Mouse (Mus musculus) embryonic facial prominence, embryonic 13.5 days (tissue): ENCODE data around the gene A630095N17Rik. TPM values are rescaled to one million over a fixed set of nuclear protein-coding genes. Genes with fewer than 3 reads are reported as not detected.
A peak's percentile ranks its signal among the peaks of the same experiment; 100 is the strongest.
"Not testable (repeated sequence)": the region's sequence is repeated elsewhere in the genome, so short reads cannot be mapped to it uniquely, and the experiment has no call there.

Experiments
- ATAC-seq: fragments of 200-750 bp; cut with Nextera tagmentation; 2 replicates; pipeline ENCODE4 v1.8.0; 2017; ENCODE audit warnings: low read depth; ENCODE audit not compliant: insufficient number of reproducible peaks, insufficient read depth, low FRiP score, low TSS enrichment
- H3K27ac ChIP-seq: fragments of 300-500 bp; sonication (generic); 2 replicates; pipeline ENCODE4 v1.5.1; 2015; ENCODE audit warnings: moderate library complexity, mild to moderate bottlenecking, inconsistent platforms
- H3K27me3 ChIP-seq: fragments of 300-500 bp; sonication (generic); 2 replicates; pipeline ENCODE4 v1.6.1; 2015; ENCODE audit warnings: mild to moderate bottlenecking, inconsistent platforms
- H3K36me3 ChIP-seq: fragments of 300-500 bp; sonication (generic); 2 replicates; pipeline ENCODE4 v1.6.1; 2015; ENCODE audit warnings: mild to moderate bottlenecking, inconsistent platforms
- H3K4me1 ChIP-seq: fragments of 300-500 bp; sonication (generic); 2 replicates; pipeline ENCODE4 v1.6.1; 2015; ENCODE audit warnings: inconsistent platforms
- H3K4me2 ChIP-seq: fragments of 300-500 bp; sonication (generic); 2 replicates; pipeline ENCODE4 v1.6.1; 2015; ENCODE audit warnings: moderate library complexity, mild to moderate bottlenecking, inconsistent platforms
- H3K4me3 ChIP-seq: fragments of 300-500 bp; sonication (generic); 2 replicates; pipeline ENCODE4 v1.5.1; 2015; ENCODE audit warnings: mild to moderate bottlenecking, inconsistent platforms
- H3K9ac ChIP-seq: fragments of 300-500 bp; sonication (generic); 2 replicates; pipeline ENCODE4 v1.6.1; 2015; ENCODE audit warnings: mild to moderate bottlenecking, inconsistent platforms
- H3K9me3 ChIP-seq: fragments of 300-500 bp; sonication (generic); 2 replicates; pipeline ENCODE4 v1.6.1; 2016; ENCODE audit warnings: inconsistent platforms
- WGBS: fragments of 180-500 bp; shearing (Covaris S2); methylation state at CpG from one replicate; pipeline ENCODE4 v1.1.7; 2015; ENCODE audit warnings: mixed read lengths; 5-methylcytosine and 5-hydroxymethylcytosine counted together
- polyA plus RNA-seq: library from polyadenylated mRNA; unstranded; fragments of >200 nt; fragmentation: Nextera tagmentation; extraction: Ambion mirVana; gene quantifications from 2 replicates; pipeline ENCODE4 v1.2.1, GENCODE M21; 2015

Gene A630095N17Rik
- polyA plus RNA-seq, 1 experiment from 2014 or later, result not detected

DNA sequence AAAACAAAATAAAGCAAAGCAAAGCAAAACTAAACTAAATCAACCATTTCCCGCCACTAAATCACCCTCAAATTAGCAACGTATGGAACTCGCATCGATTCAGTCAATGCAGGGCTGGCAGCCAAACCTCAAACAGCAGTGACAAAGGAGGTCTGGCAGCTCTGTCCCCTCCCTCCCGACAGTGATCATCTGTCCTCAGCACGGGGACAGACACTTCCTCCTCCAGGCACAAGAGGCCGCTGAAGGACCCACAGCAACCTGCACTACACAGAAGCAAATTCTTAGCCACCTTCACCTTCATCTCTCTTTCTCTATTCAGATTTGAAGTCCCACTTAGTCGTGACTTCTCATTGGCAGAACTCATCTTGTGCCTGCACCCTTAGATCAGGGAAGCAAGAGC is 2.7 kb upstream of the A630095N17Rik start:
- WGBS, result 2% methylated on average over 8 of the region's 8 CpGs
- no peak for ATAC-seq
- H3K9ac ChIP-seq, result no peak overlapping the region
- peaks cover 7% of the 10 kb centered on the region; the same call in 1 of the 2 replicates for H3K36me3 ChIP-seq
- H3K4me3 ChIP-seq, result no peak overlapping the region
- no peaks in the 10 kb centered on the region for H3K9me3 ChIP-seq
- peaks cover 12% of the 10 kb centered on the region; the same call in 1 of the 2 replicates for H3K27me3 ChIP-seq
- H3K4me2 ChIP-seq, result no peak overlapping the region
- H3K4me1 ChIP-seq, result peaks cover 18% of the 10 kb centered on the region
- H3K27ac ChIP-seq, result no peak overlapping the region

DNA sequence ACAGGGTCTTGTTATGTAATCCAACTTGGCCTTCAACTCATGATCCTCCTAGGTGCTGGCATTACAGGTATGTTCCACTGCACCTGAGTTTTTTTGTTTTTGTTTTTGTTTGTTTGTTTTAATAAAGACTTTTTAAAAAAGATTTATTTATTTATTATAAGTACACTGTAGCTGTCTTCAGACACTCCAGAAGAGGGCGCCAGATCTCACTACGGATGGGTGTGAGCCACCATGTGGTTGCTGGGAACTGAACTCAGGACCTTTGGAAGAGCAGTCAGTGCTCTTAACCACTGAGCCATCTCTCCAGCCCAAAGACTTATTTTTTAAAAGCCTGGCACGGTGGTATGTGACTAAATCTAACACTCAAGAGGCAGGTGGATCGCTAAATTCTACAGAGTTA is 587 bp upstream of the A630095N17Rik start:
- ATAC-seq, H3K9ac ChIP-seq, H3K9me3 ChIP-seq, H3K27ac ChIP-seq, H3K4me2 ChIP-seq, H3K36me3 ChIP-seq, H3K4me3 ChIP-seq: not testable (repeated sequence)
- 73% methylated on average over 4 of the region's 4 CpGs for WGBS
- Histone ChIP-seq H3K4me1 (peaks cover 16% of the 10 kb centered on the region), H3K27me3 (peaks cover 14% of the 10 kb centered on the region; the same call in 1 of the 2 replicates)

DNA sequence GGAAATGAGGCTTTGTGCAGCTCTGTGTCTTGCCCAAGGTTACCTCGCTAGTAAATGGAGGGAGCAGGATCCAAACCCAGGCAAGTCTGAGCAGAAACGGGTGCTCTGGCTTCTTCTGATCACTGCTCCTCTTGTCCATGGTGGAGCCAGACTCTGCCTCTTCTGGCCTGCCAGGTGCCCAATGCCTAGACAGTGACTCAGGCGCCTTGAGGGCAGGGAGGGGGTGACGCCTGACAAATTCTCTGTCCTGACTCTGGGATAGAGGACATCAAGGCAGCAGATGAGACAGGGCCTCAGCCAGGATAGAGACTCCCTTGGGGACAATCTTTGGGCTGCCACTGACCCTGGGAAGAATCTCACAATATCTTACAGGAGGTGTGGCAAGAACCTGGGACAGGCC is 678 bp downstream of the A630095N17Rik start:
- no peaks in the 10 kb centered on the region for H3K36me3 ChIP-seq

GRCm38 (mm10) chr1:75230335-75230994 is 1.4 kb downstream of the A630095N17Rik start:
- no peak overlapping the region for H3K4me2 ChIP-seq
- no peak overlapping the region for H3K27ac ChIP-seq
- H3K36me3 ChIP-seq, result no peaks in the 10 kb centered on the region
- no peak overlapping the region for H3K9ac ChIP-seq
- H3K4me3 ChIP-seq, result no peak overlapping the region
- H3K27me3 ChIP-seq, result peaks cover 14% of the 10 kb centered on the region; the same call in 1 of the 2 replicates
- no peaks in the 10 kb centered on the region for H3K9me3 ChIP-seq
- 74% methylated on average over 7 of the region's 7 CpGs for WGBS
- H3K4me1 ChIP-seq, result peaks cover 3% of the 10 kb centered on the region; the same call in 1 of the 2 replicates
- ATAC-seq, result no peak

More for the DNA sequence above, 678 bp downstream of the A630095N17Rik start:
- ATAC-seq, result no peak
- no peak overlapping the region for H3K9ac ChIP-seq
- peaks cover 8% of the 10 kb centered on the region for H3K4me1 ChIP-seq
- H3K27ac ChIP-seq, result no peak overlapping the region
- H3K4me2 ChIP-seq, result no peak overlapping the region
- no peak overlapping the region for H3K4me3 ChIP-seq
- 61% methylated on average over 4 of the region's 4 CpGs for WGBS
- peaks cover 14% of the 10 kb centered on the region; the same call in 1 of the 2 replicates for H3K27me3 ChIP-seq
- no peaks in the 10 kb centered on the region for H3K9me3 ChIP-seq

GRCm38 (mm10) chr1:75229158-75229557 is 2.7 kb downstream of the A630095N17Rik start:
- no peaks in the 10 kb centered on the region for H3K36me3 ChIP-seq
- H3K27ac ChIP-seq, result no peak overlapping the region
- 69% methylated on average over 4 of the region's 4 CpGs for WGBS
- no peaks in the 10 kb centered on the region for H3K9me3 ChIP-seq
- H3K27me3 ChIP-seq, result peaks cover 14% of the 10 kb centered on the region; the same call in 1 of the 2 replicates
- H3K9ac ChIP-seq, result no peak overlapping the region
- ATAC-seq, result no peak
- H3K4me1 ChIP-seq, result 0 out of 2 replicates have a peak, but pooled peaks cover 3% of the 10 kb centered on the region
- no peak overlapping the region for H3K4me3 ChIP-seq
- no peak overlapping the region for H3K4me2 ChIP-seq

- Histone ChIP-seq H3K4me3 (no peak overlapping the region), H3K9me3 (no peaks in the 10 kb centered on the region), H3K27me3 (peaks cover 15% of the 10 kb centered on the region; the same call in 1 of the 2 replicates), H3K36me3 (no peaks in the 10 kb centered on the region), H3K27ac (no peak overlapping the region), H3K4me1 (no peaks in the 10 kb centered on the region), H3K9ac (no peak overlapping the region), H3K4me2 (no peak overlapping the region)
- ATAC-seq, result no peak
- WGBS, result 81% methylated on average over 1 of the region's 1 CpGs
These were observed 4.2 kb downstream of the A630095N17Rik start for GRCm38 (mm10) chr1:75227653-75228052.

GRCm38 (mm10) chr1:75226138-75226537 is 5.8 kb downstream of the A630095N17Rik start:
- Histone ChIP-seq H3K4me1 (no peaks in the 10 kb centered on the region), H3K27me3 (peaks cover 20% of the 10 kb centered on the region), H3K9ac (no peak overlapping the region), H3K27ac (no peak overlapping the region), H3K4me2 (no peak overlapping the region), H3K4me3 (no peak overlapping the region), H3K36me3 (no peaks in the 10 kb centered on the region), H3K9me3 (no peaks in the 10 kb centered on the region)
- WGBS, result 64% methylated on average over 2 of the region's 2 CpGs
- ATAC-seq, result no peak

DNA sequence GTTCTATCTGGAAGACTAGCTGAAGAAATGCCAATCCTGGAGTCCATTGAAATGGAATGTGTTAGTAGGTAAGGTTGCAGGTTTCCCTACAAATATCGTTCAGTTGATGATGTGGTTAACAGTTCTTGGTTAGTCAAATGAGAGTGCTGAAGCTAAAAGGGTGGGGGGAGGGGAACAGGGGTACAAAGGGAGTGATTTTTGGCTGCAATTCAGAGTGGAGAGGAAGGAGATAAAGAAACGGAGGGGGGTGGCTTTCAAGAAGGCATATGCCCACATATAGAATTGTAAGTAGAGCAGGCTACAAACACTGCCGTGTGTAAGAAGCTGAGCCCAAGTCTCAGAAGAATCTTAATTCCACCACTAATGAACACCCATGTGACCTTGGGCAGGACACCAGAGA is 6.4 kb downstream of the A630095N17Rik start:
- no peak for ATAC-seq
- H3K9me3 ChIP-seq, result no peaks in the 10 kb centered on the region
- WGBS, result 67% methylated on average over 3 of the region's 3 CpGs

GRCm38 (mm10) chr1:75223532-75223931 is 8.4 kb downstream of the A630095N17Rik start:
- peaks cover 40% of the 10 kb centered on the region for H3K27me3 ChIP-seq
- peaks cover 10% of the 10 kb centered on the region for H3K4me1 ChIP-seq
- H3K4me2 ChIP-seq, result no peak overlapping the region
- ATAC-seq, result no peak
- H3K36me3 ChIP-seq, result no peaks in the 10 kb centered on the region
- H3K27ac ChIP-seq, result no peak overlapping the region
- H3K4me3 ChIP-seq, result no peak overlapping the region
- H3K9me3 ChIP-seq, result no peaks in the 10 kb centered on the region
- no peak overlapping the region for H3K9ac ChIP-seq
- 61% methylated on average over 6 of the region's 6 CpGs for WGBS

More for the DNA sequence above, 6.4 kb downstream of the A630095N17Rik start:
- Histone ChIP-seq H3K36me3 (no peaks in the 10 kb centered on the region), H3K27ac (no peak overlapping the region), H3K4me1 (no peaks in the 10 kb centered on the region), H3K27me3 (peaks cover 24% of the 10 kb centered on the region), H3K9ac (no peak overlapping the region), H3K4me3 (no peak overlapping the region), H3K4me2 (no peak overlapping the region)

DNA sequence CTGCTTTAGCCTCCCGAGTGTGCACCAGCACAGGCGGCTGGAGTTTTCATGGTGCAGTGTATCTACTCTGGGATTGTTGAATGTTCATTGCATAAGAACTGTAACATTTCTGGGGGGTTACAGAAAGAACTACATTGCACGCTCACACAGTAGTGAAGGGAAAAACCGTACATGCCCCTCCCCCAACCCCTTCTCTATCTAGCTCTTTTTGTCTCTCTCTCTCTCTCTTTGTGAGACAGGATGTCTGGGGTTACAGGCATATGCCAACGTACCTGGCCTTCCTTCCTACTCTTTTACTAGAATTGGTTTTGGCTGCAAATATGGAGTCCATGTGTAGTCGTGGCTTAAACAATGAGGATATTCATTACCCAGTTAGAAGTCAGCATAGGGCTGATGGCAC is 9.0 kb downstream of the A630095N17Rik start:
- Histone ChIP-seq H3K27ac (no peak overlapping the region), H3K4me2 (no peak overlapping the region), H3K9ac (no peak overlapping the region), H3K9me3 (no peaks in the 10 kb centered on the region), H3K4me3 (no peak overlapping the region), H3K27me3 (peaks cover 46% of the 10 kb centered on the region), H3K4me1 (peaks cover 16% of the 10 kb centered on the region), H3K36me3 (no peaks in the 10 kb centered on the region)
- ATAC-seq, result no peak
- 71% methylated on average over 6 of the region's 6 CpGs for WGBS

- Histone ChIP-seq H3K4me1 (peaks cover 17% of the 10 kb centered on the region), H3K27me3 (peaks cover 60% of the 10 kb centered on the region), H3K36me3 (no peaks in the 10 kb centered on the region), H3K9ac (no peak overlapping the region), H3K4me3 (no peak overlapping the region), H3K9me3 (no peaks in the 10 kb centered on the region), H3K4me2 (no peak overlapping the region), H3K27ac (no peak overlapping the region)
- WGBS, result 72% methylated on average over 3 of the region's 3 CpGs
- ATAC-seq, result no peak
These were observed 10.4 kb downstream of the A630095N17Rik start for GRCm38 (mm10) chr1:75221538-75221937.

- peak; percentile 49; the same call in 1 of the 2 replicates for ATAC-seq
- no peaks in the 10 kb centered on the region for H3K9me3 ChIP-seq
- peak within 1 kb of the TSS; percentile 97 for H3K4me2 ChIP-seq
- peak within 1 kb of the TSS; percentile 57 for H3K4me3 ChIP-seq
- no peak within 1 kb of the TSS for H3K27ac ChIP-seq
- WGBS, result 2% methylated on average over 34 of the region's 34 CpGs
- H3K36me3 ChIP-seq, result peaks cover 15% of the 10 kb centered on the region
- H3K4me1 ChIP-seq, result peaks cover 17% of the 10 kb centered on the region
- H3K9ac ChIP-seq, result peak within 1 kb of the TSS; percentile 69
- peaks cover 70% of the 10 kb centered on the region for H3K27me3 ChIP-seq
These were observed 12.4 kb downstream of the A630095N17Rik start, which contains the start of gene Tuba4a for GRCm38 (mm10) chr1:75219531-75219930. TSS of gene Tuba4a (minus strand) at chr1:75219865.
